Mouse (Mus musculus) liver, embryonic 14.5 days (tissue): ENCODE results near the gene Gm49661. TPM values are rescaled to one million over a fixed set of nuclear protein-coding genes. Genes with fewer than 3 reads are reported as not detected.

Experiments
- ATAC-seq: fragments of 200-750 bp; cut with Nextera tagmentation; 2 replicates; pipeline ENCODE4 v1.8.0; 2017; ENCODE audit warnings: moderate number of reproducible peaks, mild to moderate bottlenecking, moderate library complexity; ENCODE audit not compliant: insufficient read depth
- DNase-seq, 3 experiments: peaks; one replicate each; pipeline ENCODE4 v3.0.0-alpha.2; 2012 to 2013; ENCODE audit warnings: low read depth in 3 of 3, low spot score in 3 of 3
- H3K27ac ChIP-seq: fragments of 300-500 bp; sonication (generic); 2 replicates; pipeline ENCODE4 v1.5.1; 2014; ENCODE audit warnings: moderate library complexity, mild to moderate bottlenecking, control low read depth, inconsistent platforms
- H3K27me3 ChIP-seq: fragments of 300-500 bp; sonication (generic); 2 replicates; pipeline ENCODE4 v1.6.1; 2014; ENCODE audit warnings: mild to moderate bottlenecking, low read length, moderate library complexity; ENCODE audit not compliant: control insufficient read depth, insufficient read depth
- H3K36me3 ChIP-seq: fragments of 300-500 bp; sonication (generic); replicated peaks from 2 replicates; pipeline ENCODE4 v1.6.1; 2014; ENCODE audit warnings: low read depth; ENCODE audit not compliant: control insufficient read depth, insufficient read depth
- H3K4me1 ChIP-seq, 2 experiments: fragments of 200-500 bp in 1 of 2; fragments of 300-500 bp in 1 of 2; sonication (generic) in 1 of 2; replicated peaks; 2 replicates each; pipeline ENCODE4 v1.6.1; 2012 to 2014; ENCODE audit warnings: antibody characterized with exemption in 1 of 2, inconsistent platforms in 1 of 2, low read length in 1 of 2; ENCODE audit not compliant: control insufficient read depth in 2 of 2, insufficient read depth in 2 of 2
- H3K4me2 ChIP-seq: fragments of 300-500 bp; sonication (generic); 2 replicates; pipeline ENCODE4 v1.6.1; 2014; ENCODE audit warnings: low read depth, mild to moderate bottlenecking, control low read depth, moderate library complexity
- H3K4me3 ChIP-seq, 2 experiments: fragments of 200-500 bp in 1 of 2; fragments of 300-500 bp in 1 of 2; sonication (generic) in 1 of 2; 2 replicates each; pipeline ENCODE4 v1.5.1; 2012 to 2014; ENCODE audit warnings: low read depth in 2 of 2, low read length in 2 of 2, mild to moderate bottlenecking in 2 of 2, control low read depth in 1 of 2, inconsistent platforms in 1 of 2, moderate library complexity in 1 of 2; ENCODE audit not compliant: insufficient read depth in 1 of 2
- H3K9ac ChIP-seq: fragments of 300-500 bp; sonication (generic); replicated peaks from 2 replicates; pipeline ENCODE4 v1.6.1; 2014; ENCODE audit warnings: mild to moderate bottlenecking, control low read depth, moderate library complexity
- H3K9me3 ChIP-seq: fragments of 300-500 bp; sonication (generic); 2 replicates; pipeline ENCODE4 v1.6.1; 2016; ENCODE audit warnings: low read length, mixed read lengths; ENCODE audit not compliant: control insufficient read depth
- CTCF ChIP-seq: IDR thresholded peaks from 2 replicates; pipeline ENCODE4 v1.5.1; 2016; ENCODE audit warnings: antibody characterized with exemption, low read depth, control low read depth
- EP300 ChIP-seq: IDR thresholded peaks from 2 replicates; pipeline ENCODE4 v1.6.1; 2016; ENCODE audit warnings: antibody characterized with exemption, low read depth
- WGBS: fragments of 180-500 bp; shearing (Covaris S2); extraction: QIAGEN DNeasy Blood & Tissue Kit; methylation state at CpG from one replicate; pipeline ENCODE4 v1.1.7; 2014; ENCODE audit not compliant: insufficient replicate concordance; 5-methylcytosine and 5-hydroxymethylcytosine counted together
- polyA plus RNA-seq, 2 experiments: library from polyadenylated mRNA; depleted of rRNA in 1 of 2; stranded (reverse) in 1 of 2; unstranded in 1 of 2; fragments of >200 nt; fragmentation: Nextera tagmentation in 1 of 2; extraction: Ambion mirVana in 1 of 2; gene quantifications; 2 replicates each; pipeline versions ENCODE4 v1.2.1 to v1.2.3; 2012 to 2014

Gene Gm49661
- polyA plus RNA-seq, 2 experiments, result not detected

GRCm38 (mm10) chr8:84980622-84981358, 11.6 kb upstream of the Gm49661 start:
- no peak for ATAC-seq

DNA sequence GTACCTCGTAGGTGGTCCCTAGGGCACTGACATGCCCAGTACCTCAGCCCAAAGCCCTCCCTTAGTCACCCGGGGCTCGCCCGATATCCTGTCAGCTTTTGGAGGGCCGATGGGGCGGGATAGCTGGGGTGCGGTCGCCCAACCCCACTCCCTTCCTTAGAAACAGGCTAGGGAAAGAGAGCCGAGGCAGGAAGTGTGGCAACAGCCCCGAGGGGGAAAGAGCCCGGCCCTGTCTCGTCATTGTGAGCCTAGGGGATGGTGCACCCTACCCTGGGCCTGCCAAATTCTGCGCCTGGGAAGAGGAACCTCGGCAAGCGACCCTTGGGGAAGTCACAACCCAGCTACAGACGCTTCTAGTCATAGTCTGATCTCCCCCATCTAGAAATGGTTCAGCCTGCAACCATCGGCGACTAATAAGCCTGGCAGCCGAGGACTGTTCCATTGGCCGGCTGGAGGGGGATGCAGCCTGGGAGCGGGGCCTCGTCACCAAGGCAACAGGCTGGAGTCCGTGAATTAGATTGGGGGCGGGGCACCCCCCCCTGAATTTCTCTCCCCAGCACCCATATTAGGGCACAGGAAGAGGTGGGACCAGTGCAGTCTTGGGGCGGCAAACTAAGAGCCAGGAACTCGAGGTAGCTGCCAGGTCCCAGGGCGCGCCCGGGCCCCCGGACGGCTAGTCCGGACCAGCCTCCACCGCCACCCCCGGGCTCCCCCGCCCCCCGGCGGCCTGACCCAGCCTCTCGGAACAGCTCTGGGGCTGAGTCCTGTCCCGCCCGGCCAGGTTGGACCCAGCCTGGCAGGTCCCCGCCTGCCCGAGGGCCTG, 10.6 kb upstream of the Gm49661 start:
- H3K9me3 ChIP-seq, result no peaks in the 10 kb centered on the region
- H3K27me3 ChIP-seq, result no peaks in the 10 kb centered on the region
- H3K4me3 ChIP-seq, result peak overlapping the region; percentile 52 to 89
- peaks cover 1% of the 10 kb centered on the region for H3K36me3 ChIP-seq
- H3K4me2 ChIP-seq, result peak overlapping the region; percentile 95
- DNase-seq, result peak; percentile 82 to 90 (median 84)
- H3K27ac ChIP-seq, result peak overlapping the region; percentile 64
- TF ChIP-seq EP300, result 0 out of 2 replicates have a peak, but pooled peaks have one; percentile 24
- TF ChIP-seq CTCF, result no peak
- 3% methylated on average over 42 of the region's 42 CpGs for WGBS
- peaks cover 36 to 41% of the 10 kb centered on the region in 2 experiments for H3K4me1 ChIP-seq
- ATAC-seq, result peak; percentile 44
- peak overlapping the region; percentile 64 for H3K9ac ChIP-seq

More at GRCm38 (mm10) chr8:84980622-84981358, 11.6 kb upstream of the Gm49661 start:
- Histone ChIP-seq H3K9ac (peak overlapping the region; percentile 64; the same call in 1 of the 2 replicates), H3K4me2 (peak overlapping the region; percentile 95), H3K27me3 (no peaks in the 10 kb centered on the region), H3K36me3 (no peaks in the 10 kb centered on the region), H3K4me1 (peaks cover 37 to 45% of the 10 kb centered on the region in 2 experiments), H3K4me3 (peak overlapping the region in 1 of 2 experiments; percentile 89; a peak in 1 of 4 replicates), H3K27ac (peak overlapping the region; percentile 15), H3K9me3 (no peaks in the 10 kb centered on the region)
- WGBS, result 51% methylated on average over 11 of the region's 11 CpGs
- no peak for TF ChIP-seq EP300
- TF ChIP-seq CTCF, result no peak
- no peak for DNase-seq

DNA sequence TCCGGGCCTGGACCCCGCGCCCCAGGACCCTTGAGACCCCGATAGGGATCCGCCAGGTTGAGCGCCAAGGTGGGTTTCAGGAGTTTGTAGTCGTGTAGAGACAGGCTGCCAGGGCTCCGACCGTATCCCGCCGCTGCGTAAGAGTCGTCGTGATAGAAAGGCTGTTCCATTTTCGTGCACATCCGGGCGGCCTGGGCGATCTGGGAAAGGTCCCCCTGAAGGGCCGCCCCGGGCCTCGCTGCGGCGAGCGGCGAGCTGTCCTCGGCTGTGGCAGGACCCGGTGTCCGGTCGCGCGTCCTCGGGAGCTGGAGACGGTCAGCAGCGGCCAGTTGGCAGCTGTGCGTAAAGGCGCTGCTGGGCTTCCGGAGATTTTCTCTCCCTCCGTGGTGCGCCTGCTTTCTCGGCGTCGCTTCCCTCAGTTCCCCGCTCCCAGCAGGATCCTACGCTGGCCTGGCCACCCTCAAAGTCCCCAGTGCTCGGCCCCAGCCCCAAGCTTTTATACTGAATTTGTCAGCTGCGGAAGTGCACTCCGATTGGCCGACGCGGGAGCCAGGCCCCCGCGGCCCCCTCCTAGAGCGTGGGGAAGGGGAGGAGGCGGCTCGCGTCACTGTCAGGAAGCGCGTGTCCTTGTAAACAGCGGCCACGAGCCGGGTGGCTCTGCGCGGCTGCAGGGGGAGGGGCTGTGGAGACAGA, 9.2 kb upstream of the Gm49661 start, which contains the start of gene Junb:
Junb (minus strand) TSS at position 471 of the 693 bp plus-strand sequence.
- TF ChIP-seq EP300, result no peak
- TF ChIP-seq CTCF, result no peak
- WGBS, result under 1% methylated on average over 61 of the region's 63 CpGs
- H3K4me3 ChIP-seq, result peak within 1 kb of the TSS; percentile 72 to 89
- peak within 1 kb of the TSS; percentile 68 for H3K27ac ChIP-seq
- H3K27me3 ChIP-seq, result no peaks in the 10 kb centered on the region
- peak within 1 kb of the TSS; percentile 80 for H3K9ac ChIP-seq
- ATAC-seq (peak; percentile 26), DNase-seq (peak in 1 of 3 experiments; percentile 85)
- H3K4me2 ChIP-seq, result peak within 1 kb of the TSS; percentile 95
- peaks cover 38 to 42% of the 10 kb centered on the region in 2 experiments for H3K4me1 ChIP-seq
- H3K9me3 ChIP-seq, result no peaks in the 10 kb centered on the region
- H3K36me3 ChIP-seq, result peaks cover 15% of the 10 kb centered on the region

DNA sequence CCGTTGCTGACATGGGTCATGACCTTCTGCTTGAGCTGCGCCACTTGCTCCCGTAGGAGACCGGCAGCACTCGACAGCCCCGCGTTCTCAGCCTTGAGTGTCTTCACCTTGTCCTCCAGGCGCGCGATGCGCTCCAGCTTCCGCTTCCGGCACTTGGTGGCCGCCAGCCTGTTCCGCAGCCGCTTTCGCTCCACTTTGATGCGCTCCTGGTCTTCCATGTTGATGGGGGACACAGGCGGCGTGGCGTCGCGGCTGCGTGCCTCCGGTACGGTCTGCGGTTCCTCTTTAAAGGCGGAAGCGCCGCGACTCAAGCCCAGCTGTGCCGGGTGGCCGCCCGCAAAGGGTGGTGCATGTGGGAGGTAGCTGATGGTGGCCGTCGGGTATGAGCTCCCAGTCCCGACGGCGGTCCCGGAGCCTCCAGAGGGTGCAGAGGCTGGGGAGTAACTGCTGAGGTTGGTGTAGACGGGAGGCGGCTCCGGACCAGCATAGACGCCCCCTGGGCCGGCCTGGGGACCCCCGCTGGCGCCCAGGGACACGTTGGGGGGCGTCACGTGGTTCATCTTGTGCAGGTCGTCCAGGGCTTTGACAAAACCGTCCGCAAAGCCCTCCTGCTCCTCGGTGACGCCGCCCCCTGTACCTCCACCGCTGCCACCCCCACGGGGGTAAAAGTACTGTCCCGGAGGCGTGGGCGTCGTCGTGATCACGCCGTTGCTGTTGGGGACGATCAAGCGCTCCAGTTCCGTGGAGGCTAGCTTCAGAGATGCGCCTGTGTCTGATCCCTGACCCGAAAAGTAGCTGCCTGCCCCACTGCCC, 8.4 kb upstream of the Gm49661 start:
- no peak for ATAC-seq
- H3K27ac ChIP-seq, result peak overlapping the region; percentile 68
- no peaks in the 10 kb centered on the region for H3K9me3 ChIP-seq
- H3K4me2 ChIP-seq, result peak overlapping the region; percentile 95
- H3K36me3 ChIP-seq, result peaks cover 23% of the 10 kb centered on the region
- TF ChIP-seq EP300 (no peak), CTCF (no peak)
- H3K27me3 ChIP-seq, result no peaks in the 10 kb centered on the region
- H3K9ac ChIP-seq, result peak overlapping the region; percentile 80
- peak overlapping the region; percentile 72 to 89 for H3K4me3 ChIP-seq
- H3K4me1 ChIP-seq, result peaks cover 45 to 46% of the 10 kb centered on the region in 2 experiments
- under 1% methylated on average over 70 of the region's 70 CpGs for WGBS
- DNase-seq, result no peak
